8 mouse cellular contexts compared by ENCODE assay signal in genomic region chr17:87877207-87878073, GRCm38 (mm10). TPM values are rescaled to one million over a fixed set of nuclear protein-coding genes. Genes with fewer than 3 reads are reported as not detected.
DNase-seq lines count a peak whose midpoint lies in the region; ATAC-seq and TF ChIP-seq lines count a peak whose summit lies in the region.
"Had no signal": no experiment of that assay in that cellular context is flagged by ENCODE, and none has a peak within 500 bp of the region (broad histone marks: within the 10 kb centered on the region; RNA-seq: fewer than 3 reads in every experiment).

No protein-coding gene starts in this region.

- WGBS in embryonic facial prominence, embryonic 13.5 days, result 19% methylated on average over 25 of the region's 25 CpGs
- WGBS in heart, postnatal 0 days, result 25% methylated on average over 25 of the region's 25 CpGs
- WGBS in liver, postnatal 0 days (ENCODE audit: insufficient replicate concordance), result 45% methylated on average over 25 of the region's 25 CpGs

- peaks cover 15% of the 10 kb centered on the region for H3K4me1 ChIP-seq in embryonic facial prominence, embryonic 13.5 days
- H3K4me1 ChIP-seq in heart, postnatal 0 days (ENCODE audit: control insufficient read depth, insufficient read depth), result no peaks in the 10 kb centered on the region
- H3K4me1 ChIP-seq in liver, postnatal 0 days (ENCODE audit: insufficient read depth), result no peaks in the 10 kb centered on the region

- no peak for TF ChIP-seq EP300 in heart, postnatal 0 days (IDR thresholded peaks at IDR 0.05; ENCODE audit: low read depth)
- TF ChIP-seq EP300 in liver, postnatal 0 days (IDR thresholded peaks at IDR 0.05; ENCODE audit: low read depth), result no peak

- peak; percentile 41 for TF ChIP-seq CTCF in heart, postnatal 0 days (IDR thresholded peaks at IDR 0.05; ENCODE audit: low read depth)
- TF ChIP-seq CTCF in liver, postnatal 0 days (IDR thresholded peaks at IDR 0.05; ENCODE audit: low read depth), result peak; percentile 52

- DNase-seq in ES-CJ7 (ENCODE audit: low read depth, low spot score), result peak; percentile 82
- DNase-seq in adrenal gland, postnatal 36 days, result peak; percentile 18 to 35
- peak; percentile 34 for DNase-seq in heart, postnatal 0 days (ENCODE audit: low spot score)
- peak; percentile 71 for DNase-seq in kidney, postnatal 10 days
- peak; percentile 27 for DNase-seq in liver, postnatal 0 days
- DNase-seq in skeletal muscle tissue, adult 2 months (ENCODE audit: low read depth, low spot score), result peak; percentile 3

- H3K27ac ChIP-seq in embryonic facial prominence, embryonic 13.5 days, result no peak overlapping the region
- peak overlapping the region; percentile 39; the same call in 1 of the 2 replicates for H3K27ac ChIP-seq in heart, postnatal 0 days (ENCODE audit: low read depth)
- H3K27ac ChIP-seq in liver, postnatal 0 days (ENCODE audit: low read depth), result no peak overlapping the region

- no peaks in the 10 kb centered on the region for H3K9me3 ChIP-seq in embryonic facial prominence, embryonic 13.5 days
- no peaks in the 10 kb centered on the region for H3K9me3 ChIP-seq in heart, postnatal 0 days (replicated peaks; ENCODE audit: control insufficient read depth, low read length)
- no peaks in the 10 kb centered on the region for H3K9me3 ChIP-seq in liver, postnatal 0 days (ENCODE audit: low read length)

- peak overlapping the region; percentile 11; the same call in 1 of the 2 replicates for H3K9ac ChIP-seq in embryonic facial prominence, embryonic 13.5 days
- H3K9ac ChIP-seq in heart, postnatal 0 days (replicated peaks; ENCODE audit: low read depth, low read length), result no peak overlapping the region
- H3K9ac ChIP-seq in liver, postnatal 0 days (replicated peaks), result no peak overlapping the region

- H3K4me3 ChIP-seq in embryonic facial prominence, embryonic 13.5 days, result no peak overlapping the region
- no peak overlapping the region for H3K4me3 ChIP-seq in heart, postnatal 0 days (ENCODE audit: low read depth, low read length)
- no peak overlapping the region for H3K4me3 ChIP-seq in liver, postnatal 0 days (ENCODE audit: low read depth, low read length)

- no peaks in the 10 kb centered on the region for H3K36me3 ChIP-seq in embryonic facial prominence, embryonic 13.5 days
- no peaks in the 10 kb centered on the region for H3K36me3 ChIP-seq in heart, postnatal 0 days (replicated peaks; ENCODE audit: control insufficient read depth, insufficient read depth, low read length)
- no peaks in the 10 kb centered on the region for H3K36me3 ChIP-seq in liver, postnatal 0 days (replicated peaks; ENCODE audit: insufficient read depth, low read length)

- H3K27me3 ChIP-seq in embryonic facial prominence, embryonic 13.5 days, result peaks cover 4% of the 10 kb centered on the region; the same call in 1 of the 2 replicates
- no peaks in the 10 kb centered on the region for H3K27me3 ChIP-seq in heart, postnatal 0 days (ENCODE audit: control insufficient read depth, insufficient read depth, low read length)
- no peaks in the 10 kb centered on the region for H3K27me3 ChIP-seq in liver, postnatal 0 days (ENCODE audit: insufficient read depth, low read length)

- no peak for ATAC-seq in embryonic facial prominence, embryonic 13.5 days (ENCODE audit: insufficient number of reproducible peaks, insufficient read depth, low FRiP score, low TSS enrichment, low read depth)
- ATAC-seq in heart, postnatal 0 days (ENCODE audit: insufficient read depth, low read depth), result peak; percentile 75
- no peak for ATAC-seq in liver, postnatal 0 days

- H3K4me2 ChIP-seq in embryonic facial prominence, embryonic 13.5 days, result peak overlapping the region; percentile 24
- peak overlapping the region; percentile 30 for H3K4me2 ChIP-seq in heart, postnatal 0 days (ENCODE audit: low read depth, low read length)
- H3K4me2 ChIP-seq in liver, postnatal 0 days (ENCODE audit: low read depth, low read length), result no peak overlapping the region

RNA-seq across cellular contexts. Expression of gene Rpl36-ps4, which starts 43.3 kb away (rescaled TPM):
- total RNA-seq in adrenal gland, postnatal 36 days (2021), result not detected
- not detected in 2 replicates for polyA plus RNA-seq in embryonic facial prominence, embryonic 13.5 days (2015; fragmentation: Nextera tagmentation; extraction: Ambion mirVana)
- total RNA-seq in heart, postnatal 0 days (2014; rRNA removed; ENCODE audit: low replicate concordance), result not detected in 2 replicates
- polyA plus RNA-seq in heart, postnatal 0 days (2015; fragmentation: Nextera tagmentation; extraction: Ambion mirVana), result not detected in 2 replicates
- not detected in 2 replicates for polyA plus RNA-seq in liver, postnatal 0 days (2015; fragmentation: Nextera tagmentation; extraction: Ambion mirVana)
- total RNA-seq: gastrocnemius, adult 8-10 months had no signal

Comparison
In these comparisons a context has a peak if more than half of its experiments do, and no peak if none do; other contexts are left out.
1. DNase-seq: peak in every context shown above with its lines; median percentile 82 in ES-CJ7; 71 in kidney, postnatal 10 days; 34 in heart, postnatal 0 days; 27 in liver, postnatal 0 days; 26 in adrenal gland, postnatal 36 days; 3 in skeletal muscle tissue, adult 2 months.